Mouse (Mus musculus) stomach, embryonic 15.5 days (tissue): ENCODE results near the gene Nars2. TPM values are rescaled to one million over a fixed set of nuclear protein-coding genes. Genes with fewer than 3 reads are reported as not detected.

Experiments used
- polyA plus RNA-seq: library from polyadenylated mRNA; unstranded; fragments of >200 nt; fragmentation: Nextera tagmentation; extraction: Ambion mirVana; gene quantifications from 2 replicates; pipeline ENCODE4 v1.2.1, GENCODE M21; 2015

The Nars2 gene
- polyA plus RNA-seq, 1 experiment from 2014 or later, result 23.1 TPM

Other genes starting within 250 kb of the Nars2 start
- 7.5 and 8.7 TPM in 2 replicates for gene Gab2, start 130.1 kb downstream of the Nars2 start, polyA plus RNA-seq